Mouse (Mus musculus): ENCODE measurements around the gene Pax2.

- TF ChIP-seq GATA1 (IDR thresholded peaks at IDR 0.05; ENCODE audit: low read length) (no peak), TAL1 (IDR thresholded peaks at IDR 0.05; ENCODE audit: low read length) (no peak)
Measured at GRCm38 (mm10) chr19:44747471-44747870, 8.4 kb upstream of the Pax2 start.
